Mouse (Mus musculus): ENCODE measurements at regions not wholly inside any gene's neighbourhood (a gene's known extent, or its start where the extent isn't known, plus 50 kb on each side); places are given as distances from the start of the nearest gene placed in this dataset.
A peak's percentile ranks its signal among the peaks of the same experiment; 100 is the strongest.
"Not testable (repeated sequence)": the region's sequence is repeated elsewhere in the genome, so short reads cannot be mapped to it uniquely, and the experiment has no call there.

- not testable (repeated sequence) for H3K9me3 ChIP-seq; H3K4me3 ChIP-seq; H3K4me1 ChIP-seq; H3K27me3 ChIP-seq (replicated peaks); H3K27ac ChIP-seq; H3K4me2 ChIP-seq; H3K36me3 ChIP-seq (replicated peaks); H3K9ac ChIP-seq; ATAC-seq (replicated peaks)
- 83% methylated on average over 2 of the region's 2 CpGs for WGBS
Measured at GRCm38 (mm10) chr8:93443631-93444030, 64.1 kb upstream of the Ces1h start.

GRCm38 (mm10) chr8:93441936-93442335, 62.4 kb upstream of the Ces1h start:
- ATAC-seq (replicated peaks), result no peak
- no peak overlapping the region for H3K27ac ChIP-seq
- no peak overlapping the region for H3K4me2 ChIP-seq
- H3K27me3 ChIP-seq (replicated peaks), result no peaks in the 10 kb centered on the region
- no peaks in the 10 kb centered on the region for H3K4me1 ChIP-seq
- no peak overlapping the region for H3K9ac ChIP-seq
- H3K9me3 ChIP-seq, result no peaks in the 10 kb centered on the region
- H3K36me3 ChIP-seq (replicated peaks), result no peaks in the 10 kb centered on the region
- 74% methylated on average over 3 of the region's 3 CpGs for WGBS
- H3K4me3 ChIP-seq, result no peak overlapping the region

GRCm38 (mm10) chr8:93436586-93436985, 57.1 kb upstream of the Ces1h start:
- H3K36me3 ChIP-seq (replicated peaks); ATAC-seq (replicated peaks); H3K27ac ChIP-seq; H3K4me3 ChIP-seq; H3K4me2 ChIP-seq; H3K9ac ChIP-seq; H3K27me3 ChIP-seq (replicated peaks); H3K9me3 ChIP-seq; H3K4me1 ChIP-seq: not testable (repeated sequence)
- WGBS, result 68% methylated on average over 12 of the region's 12 CpGs

- Histone ChIP-seq H3K4me2 (no peak overlapping the region), H3K27me3 (replicated peaks) (no peaks in the 10 kb centered on the region), H3K36me3 (replicated peaks) (no peaks in the 10 kb centered on the region), H3K4me1 (no peaks in the 10 kb centered on the region), H3K27ac (no peak overlapping the region), H3K9ac (no peak overlapping the region), H3K4me3 (no peak overlapping the region), H3K9me3 (no peaks in the 10 kb centered on the region)
- ATAC-seq (replicated peaks), result peak; percentile 56
- 6% methylated on average over 3 of the region's 3 CpGs for WGBS
Measured at GRCm38 (mm10) chr8:93430637-93431036, 51.1 kb upstream of the Ces1h start.
